Mouse (Mus musculus) lung, embryonic 14.5 days (tissue): ENCODE measurements around the gene Ctnna2. TPM values are rescaled to one million over a fixed set of nuclear protein-coding genes. Genes with fewer than 3 reads are reported as not detected.

ENCODE experiments used
- ATAC-seq: fragments of 200-750 bp; cut with Nextera tagmentation; 2 replicates; pipeline ENCODE4 v1.8.0; 2017; ENCODE audit warnings: mild to moderate bottlenecking, moderate TSS enrichment, moderate library complexity; ENCODE audit not compliant: insufficient read depth
- DNase-seq: peaks from one replicate; pipeline ENCODE4 v3.0.0-alpha.2; 2015
- H3K27ac ChIP-seq: fragments of 300-500 bp; sonication (generic); 2 replicates; pipeline ENCODE4 v1.5.1; 2014; ENCODE audit warnings: low read depth, mild to moderate bottlenecking, moderate library complexity
- H3K27me3 ChIP-seq: fragments of 300-500 bp; sonication (generic); 2 replicates; pipeline ENCODE4 v1.6.1; 2014; ENCODE audit warnings: low read length, control low read depth; ENCODE audit not compliant: insufficient read depth
- H3K36me3 ChIP-seq: fragments of 300-500 bp; sonication (generic); 2 replicates; pipeline ENCODE4 v1.6.1; 2014; ENCODE audit warnings: control low read depth; ENCODE audit not compliant: insufficient read depth
- H3K4me1 ChIP-seq: fragments of 300-500 bp; sonication (generic); 2 replicates; pipeline ENCODE4 v1.6.1; 2014; ENCODE audit warnings: antibody characterized with exemption, control low read depth; ENCODE audit not compliant: insufficient read depth
- H3K4me2 ChIP-seq: fragments of 300-500 bp; sonication (generic); 2 replicates; pipeline ENCODE4 v1.6.1; 2014; ENCODE audit warnings: mild to moderate bottlenecking
- H3K4me3 ChIP-seq: fragments of 300-500 bp; sonication (generic); 2 replicates; pipeline ENCODE4 v1.5.1; 2014; ENCODE audit warnings: low read depth, low read length
- H3K9ac ChIP-seq: fragments of 300-500 bp; sonication (generic); 2 replicates; pipeline ENCODE4 v1.6.1; 2014
- H3K9me3 ChIP-seq: fragments of 300-500 bp; sonication (generic); 2 replicates; pipeline ENCODE4 v1.6.1; 2016; ENCODE audit warnings: low read depth, low read length, control low read depth
- CTCF ChIP-seq: IDR thresholded peaks from 2 replicates; pipeline ENCODE4 v1.5.1; 2016; ENCODE audit warnings: antibody characterized with exemption, low read depth
- WGBS: fragments of 180-500 bp; shearing (Covaris S2); extraction: QIAGEN DNeasy Blood & Tissue Kit; methylation state at CpG from one replicate; pipeline ENCODE4 v1.1.7; 2014; 5-methylcytosine and 5-hydroxymethylcytosine counted together
- polyA plus RNA-seq: library from polyadenylated mRNA; unstranded; fragments of >200 nt; fragmentation: Nextera tagmentation; extraction: Ambion mirVana; gene quantifications from 2 replicates; pipeline ENCODE4 v1.2.1, GENCODE M21; 2014

Gene Ctnna2
- polyA plus RNA-seq, 1 experiment from 2014 or later, result 4.4 TPM

GRCm38 (mm10) chr6:77209183-77209582 lies 770.3 kb downstream of the Ctnna2 start:
- H3K4me3 ChIP-seq, result no peak overlapping the region
- ATAC-seq (no peak), DNase-seq (peak; percentile 9)
- 73% methylated on average over 1 of the region's 1 CpGs for WGBS
- H3K27ac ChIP-seq, result no peak overlapping the region
- H3K9me3 ChIP-seq, result no peaks in the 10 kb centered on the region
- no peaks in the 10 kb centered on the region for H3K27me3 ChIP-seq
- H3K4me2 ChIP-seq, result no peak overlapping the region
- no peaks in the 10 kb centered on the region for H3K4me1 ChIP-seq
- H3K36me3 ChIP-seq, result no peaks in the 10 kb centered on the region
- TF ChIP-seq CTCF, result no peak
- H3K9ac ChIP-seq, result no peak overlapping the region

GRCm38 (mm10) chr6:77199375-77199774 lies 780.1 kb downstream of the Ctnna2 start:
- no peaks in the 10 kb centered on the region for H3K36me3 ChIP-seq
- H3K9ac ChIP-seq, result no peak overlapping the region
- H3K27me3 ChIP-seq, result no peaks in the 10 kb centered on the region
- DNase-seq (no peak), ATAC-seq (no peak)
- H3K27ac ChIP-seq, result no peak overlapping the region
- no peak overlapping the region for H3K4me3 ChIP-seq
- no peak for TF ChIP-seq CTCF
- H3K4me1 ChIP-seq, result no peaks in the 10 kb centered on the region
- 72% methylated on average over 2 of the region's 2 CpGs for WGBS
- no peaks in the 10 kb centered on the region for H3K9me3 ChIP-seq
- no peak overlapping the region for H3K4me2 ChIP-seq

GRCm38 (mm10) chr6:77196650-77197049 lies 782.8 kb downstream of the Ctnna2 start:
- Histone ChIP-seq H3K36me3 (no peaks in the 10 kb centered on the region), H3K4me1 (no peaks in the 10 kb centered on the region), H3K27ac (no peak overlapping the region), H3K27me3 (no peaks in the 10 kb centered on the region), H3K9ac (no peak overlapping the region), H3K4me3 (no peak overlapping the region), H3K9me3 (no peaks in the 10 kb centered on the region), H3K4me2 (no peak overlapping the region)
- no peak for ATAC-seq
- 81% methylated on average over 3 of the region's 3 CpGs for WGBS
- peak; percentile 44 for DNase-seq
- no peak for TF ChIP-seq CTCF

- Histone ChIP-seq H3K9ac (no peak overlapping the region), H3K27ac (no peak overlapping the region), H3K27me3 (no peaks in the 10 kb centered on the region), H3K4me1 (no peaks in the 10 kb centered on the region), H3K36me3 (no peaks in the 10 kb centered on the region), H3K9me3 (no peaks in the 10 kb centered on the region), H3K4me3 (no peak overlapping the region), H3K4me2 (no peak overlapping the region)
- TF ChIP-seq CTCF, result no peak
- DNase-seq (no peak), ATAC-seq (no peak)
- WGBS, result 58% methylated on average over 4 of the region's 4 CpGs
These were observed 787.9 kb downstream of the Ctnna2 start for GRCm38 (mm10) chr6:77191635-77192034.

- no peak for DNase-seq
- Histone ChIP-seq H3K4me3 (no peak overlapping the region), H3K9me3 (no peaks in the 10 kb centered on the region), H3K27ac (no peak overlapping the region), H3K27me3 (no peaks in the 10 kb centered on the region), H3K4me1 (no peaks in the 10 kb centered on the region), H3K36me3 (no peaks in the 10 kb centered on the region), H3K9ac (no peak overlapping the region), H3K4me2 (no peak overlapping the region)
- 92% methylated on average over 2 of the region's 2 CpGs for WGBS
- no peak for ATAC-seq
- TF ChIP-seq CTCF, result no peak
These were observed 790.9 kb downstream of the Ctnna2 start for GRCm38 (mm10) chr6:77188628-77189027.

GRCm38 (mm10) chr6:77185751-77186150 lies 793.7 kb downstream of the Ctnna2 start:
- DNase-seq, result no peak
- WGBS, result 81% methylated on average over 4 of the region's 4 CpGs
- Histone ChIP-seq H3K27ac (no peak overlapping the region), H3K4me1 (no peaks in the 10 kb centered on the region), H3K4me2 (no peak overlapping the region), H3K9me3 (no peaks in the 10 kb centered on the region), H3K36me3 (no peaks in the 10 kb centered on the region), H3K27me3 (no peaks in the 10 kb centered on the region), H3K4me3 (no peak overlapping the region), H3K9ac (no peak overlapping the region)
- no peak for ATAC-seq
- no peak for TF ChIP-seq CTCF

- no peaks in the 10 kb centered on the region for H3K27me3 ChIP-seq
- no peak overlapping the region for H3K4me3 ChIP-seq
- TF ChIP-seq CTCF, result no peak
- DNase-seq, result no peak
- WGBS, result 67% methylated on average over 2 of the region's 2 CpGs
- no peak overlapping the region for H3K27ac ChIP-seq
- H3K4me1 ChIP-seq, result no peaks in the 10 kb centered on the region
- H3K9me3 ChIP-seq, result no peaks in the 10 kb centered on the region
- no peak overlapping the region for H3K4me2 ChIP-seq
- H3K36me3 ChIP-seq, result no peaks in the 10 kb centered on the region
- ATAC-seq, result no peak
- no peak overlapping the region for H3K9ac ChIP-seq
These were observed 794.6 kb downstream of the Ctnna2 start for GRCm38 (mm10) chr6:77184896-77185295.

- no peak overlapping the region for H3K27ac ChIP-seq
- DNase-seq (no peak), ATAC-seq (no peak)
- no peaks in the 10 kb centered on the region for H3K27me3 ChIP-seq
- no peaks in the 10 kb centered on the region for H3K4me1 ChIP-seq
- no peaks in the 10 kb centered on the region for H3K9me3 ChIP-seq
- H3K4me2 ChIP-seq, result no peak overlapping the region
- no peak for TF ChIP-seq CTCF
- H3K9ac ChIP-seq, result no peak overlapping the region
- H3K36me3 ChIP-seq, result no peaks in the 10 kb centered on the region
- WGBS, result 42% methylated on average over 4 of the region's 4 CpGs
- H3K4me3 ChIP-seq, result no peak overlapping the region
These were observed 803.7 kb downstream of the Ctnna2 start for GRCm38 (mm10) chr6:77175764-77176163.
